Comparison of ENCODE assay signal across 8 mouse cellular contexts in the genomic region with DNA sequence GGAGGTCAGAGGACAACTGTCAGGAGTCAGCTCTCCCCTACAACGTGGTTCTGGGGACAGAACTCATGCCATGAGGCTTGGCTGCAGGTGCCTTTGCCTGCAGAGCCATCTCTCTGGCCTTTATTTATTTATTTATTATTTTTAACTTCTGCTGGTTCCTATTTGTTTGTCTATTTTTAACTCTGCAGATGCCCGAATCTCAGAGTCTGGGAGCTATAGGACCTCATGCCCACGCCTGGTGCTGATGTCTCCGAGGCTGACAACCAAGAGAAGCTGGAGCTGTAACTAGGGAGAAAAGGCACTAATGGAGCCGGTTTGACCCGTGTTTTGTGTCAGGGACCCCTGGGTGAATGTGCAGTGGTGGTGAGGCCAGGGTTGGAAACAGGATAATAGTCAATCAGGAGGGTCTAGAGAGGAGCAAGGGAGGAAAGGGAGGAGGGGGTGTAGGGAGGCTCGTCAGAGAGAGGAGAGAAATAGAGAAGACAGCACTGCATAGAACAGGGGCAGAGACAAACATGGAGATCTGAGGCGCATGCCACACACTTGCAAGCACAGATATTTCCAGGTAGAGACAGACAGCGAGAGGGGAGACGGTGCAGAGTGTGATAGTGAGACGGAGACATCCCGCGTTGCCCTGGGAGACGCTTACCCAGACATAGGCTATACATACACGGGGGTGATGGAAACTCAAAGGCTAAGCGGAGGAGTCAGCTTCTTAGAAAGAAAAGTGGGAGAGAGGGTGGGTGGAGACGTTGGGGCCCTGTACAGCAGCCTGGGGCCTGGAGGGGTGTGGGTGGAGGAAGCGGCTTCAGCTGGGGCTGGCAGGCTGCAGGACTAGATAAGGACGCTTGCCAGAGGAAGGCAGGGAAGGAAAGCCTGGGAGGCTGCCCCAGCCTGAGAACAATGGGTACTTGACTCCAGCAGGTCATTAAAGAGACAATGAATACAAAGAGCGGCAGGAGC. TPM values are rescaled to one million over a fixed set of nuclear protein-coding genes. Genes with fewer than 3 reads are reported as not detected.
DNase-seq lines count a peak whose midpoint lies in the region; ATAC-seq and TF ChIP-seq lines count a peak whose summit lies in the region.

No protein-coding gene starts in this region.

- H3K27ac ChIP-seq in forebrain, postnatal 0 days (ENCODE audit: low read depth, low read length) = peak overlapping the region; percentile 42
- peak overlapping the region; percentile 69 for H3K27ac ChIP-seq in hindbrain, embryonic 13.5 days
- peak overlapping the region; percentile 56 for H3K27ac ChIP-seq in midbrain, embryonic 12.5 days (replicated peaks)
- no peak overlapping the region for H3K27ac ChIP-seq in stomach, postnatal 0 days (replicated peaks)

- no peak for TF ChIP-seq EP300 in stomach, postnatal 0 days (optimal IDR thresholded peaks at IDR 0.05)

- peak overlapping the region; percentile 32 for H3K4me2 ChIP-seq in forebrain, postnatal 0 days (ENCODE audit: low read depth)
- H3K4me2 ChIP-seq in hindbrain, embryonic 13.5 days = peak overlapping the region; percentile 45
- H3K4me2 ChIP-seq in midbrain, embryonic 12.5 days (replicated peaks) = peak overlapping the region; percentile 43
- no peak overlapping the region; the same call in 1 of the 2 replicates for H3K4me2 ChIP-seq in stomach, postnatal 0 days (replicated peaks; ENCODE audit: low read depth)

- TF ChIP-seq CTCF in forebrain, postnatal 0 days (IDR thresholded peaks at IDR 0.05; ENCODE audit: low read depth) = no peak
- TF ChIP-seq CTCF in stomach, postnatal 0 days (IDR thresholded peaks at IDR 0.05; ENCODE audit: low read depth) = no peak

- H3K4me1 ChIP-seq in forebrain, postnatal 0 days (ENCODE audit: insufficient read depth) = peaks cover 16% of the 10 kb centered on the region
- H3K4me1 ChIP-seq in hindbrain, embryonic 13.5 days (replicated peaks) = peaks cover 29% of the 10 kb centered on the region
- peaks cover 26% of the 10 kb centered on the region for H3K4me1 ChIP-seq in midbrain, embryonic 12.5 days
- peaks cover 11% of the 10 kb centered on the region; the same call in 1 of the 2 replicates for H3K4me1 ChIP-seq in stomach, postnatal 0 days (replicated peaks; ENCODE audit: control insufficient read depth, insufficient read depth)

- peak; percentile 66 for ATAC-seq in forebrain, postnatal 0 days
- peak; percentile 60 for ATAC-seq in hindbrain, embryonic 13.5 days (ENCODE audit: low FRiP score)
- ATAC-seq in midbrain, embryonic 12.5 days (ENCODE audit: low FRiP score, low read depth) = peak; percentile 55
- ATAC-seq in stomach, postnatal 0 days (ENCODE audit: low FRiP score, low TSS enrichment) = peak; percentile 46; the same call in 1 of the 2 replicates

- H3K9ac ChIP-seq in forebrain, postnatal 0 days = 0 out of 2 replicates have a peak overlapping the region, but pooled peaks have one; percentile 10
- peak overlapping the region; percentile 60 for H3K9ac ChIP-seq in hindbrain, embryonic 13.5 days
- H3K9ac ChIP-seq in midbrain, embryonic 12.5 days (replicated peaks) = peak overlapping the region; percentile 25; the same call in 1 of the 2 replicates
- peak overlapping the region; percentile 18; the same call in 1 of the 2 replicates for H3K9ac ChIP-seq in stomach, postnatal 0 days (ENCODE audit: low read length)

- peak; percentile 51 for DNase-seq in spleen, adult 12 weeks (ENCODE audit: low spot score)
- no peak for DNase-seq in spleen, adult 18-20 months
- DNase-seq in forebrain, postnatal 0 days = peak; percentile 65
- DNase-seq in left cerebral cortex, adult 9 months (ENCODE audit: low spot score in 2 of 2) = peak; percentile 71 to 83
- DNase-seq in stomach, postnatal 0 days (ENCODE audit: low spot score) = peak; percentile 45
- no peak for DNase-seq in urinary bladder, adult 18-20 months (ENCODE audit: low spot score in 2 of 2)

- no peaks in the 10 kb centered on the region for H3K36me3 ChIP-seq in forebrain, postnatal 0 days (ENCODE audit: insufficient read depth)
- no peaks in the 10 kb centered on the region for H3K36me3 ChIP-seq in hindbrain, embryonic 13.5 days
- no peaks in the 10 kb centered on the region for H3K36me3 ChIP-seq in midbrain, embryonic 12.5 days
- H3K36me3 ChIP-seq in stomach, postnatal 0 days (ENCODE audit: control insufficient read depth, insufficient read depth, low read length) = no peaks in the 10 kb centered on the region

- H3K9me3 ChIP-seq in forebrain, postnatal 0 days (ENCODE audit: low read length) = no peaks in the 10 kb centered on the region
- H3K9me3 ChIP-seq in hindbrain, embryonic 13.5 days = no peaks in the 10 kb centered on the region
- no peaks in the 10 kb centered on the region for H3K9me3 ChIP-seq in midbrain, embryonic 12.5 days
- no peaks in the 10 kb centered on the region for H3K9me3 ChIP-seq in stomach, postnatal 0 days (ENCODE audit: control insufficient read depth, low read length)

- 12% methylated on average over 20 of the region's 20 CpGs for WGBS in forebrain, postnatal 0 days
- 10% methylated on average over 20 of the region's 20 CpGs for WGBS in hindbrain, embryonic 13.5 days
- WGBS in midbrain, embryonic 12.5 days = 13% methylated on average over 20 of the region's 20 CpGs
- 34% methylated on average over 20 of the region's 20 CpGs for WGBS in stomach, postnatal 0 days

- no peaks in the 10 kb centered on the region for H3K27me3 ChIP-seq in forebrain, postnatal 0 days (ENCODE audit: insufficient read depth, low read length)
- H3K27me3 ChIP-seq in hindbrain, embryonic 13.5 days = peaks cover 40% of the 10 kb centered on the region
- peaks cover 56% of the 10 kb centered on the region for H3K27me3 ChIP-seq in midbrain, embryonic 12.5 days
- no peaks in the 10 kb centered on the region for H3K27me3 ChIP-seq in stomach, postnatal 0 days (ENCODE audit: control insufficient read depth, insufficient read depth, low read length)

- peak overlapping the region; percentile 7; the same call in 1 of the 2 replicates for H3K4me3 ChIP-seq in forebrain, postnatal 0 days (ENCODE audit: low read depth, low read length)
- 0 out of 2 replicates have a peak overlapping the region, but pooled peaks have one; percentile 3 for H3K4me3 ChIP-seq in hindbrain, embryonic 13.5 days
- H3K4me3 ChIP-seq in midbrain, embryonic 12.5 days = 0 out of 2 replicates have a peak overlapping the region, but pooled peaks have one; percentile 17
- no peak overlapping the region for H3K4me3 ChIP-seq in stomach, postnatal 0 days (ENCODE audit: low read depth, low read length)

RNA-seq across cellular contexts. Expression of a gene that starts 32.0 kb away (rescaled TPM):
- 4.9 and 6.6 TPM in 2 replicates for total RNA-seq in forebrain, postnatal 0 days (2014; rRNA removed)
- polyA plus RNA-seq in forebrain, postnatal 0 days (2015; fragmentation: Nextera tagmentation; extraction: Ambion mirVana) = 4.4 and 5.5 TPM in 2 replicates
- 5.1 and 5.2 TPM in 2 replicates for polyA plus RNA-seq in hindbrain, embryonic 13.5 days (2015; fragmentation: Nextera tagmentation; extraction: Ambion mirVana)
- polyA plus RNA-seq in midbrain, embryonic 12.5 days (2016; fragmentation: Nextera tagmentation; extraction: Ambion mirVana) = 3.9 and 4.4 TPM in 2 replicates
- 31.0 and 36.2 TPM in 2 replicates for polyA plus RNA-seq in stomach, postnatal 0 days (2015; fragmentation: Nextera tagmentation; extraction: Ambion mirVana)

Comparison
In these comparisons a context has a peak if more than half of its experiments do, and no peak if none do; other contexts are left out.
1. DNase-seq: peak in spleen, adult 12 weeks (single experiment), forebrain, postnatal 0 days (single experiment), left cerebral cortex, adult 9 months (2 of 2) and stomach, postnatal 0 days (single experiment); none in spleen, adult 18-20 months (0 of 2) and urinary bladder, adult 18-20 months (0 of 2).
2. H3K9ac ChIP-seq: peak in every context shown above with its lines; median percentile 60 in hindbrain, embryonic 13.5 days; 25 in midbrain, embryonic 12.5 days; 18 in stomach, postnatal 0 days; 10 in forebrain, postnatal 0 days.
3. Peak in every context shown above with its lines, with median percentiles within 50 percentile points of each other: ATAC-seq.